Mouse (Mus musculus): ENCODE data around the gene Lpp.

- TF ChIP-seq CTCF (IDR thresholded peaks at IDR 0.05) (no peak), POLR2A (IDR thresholded peaks at IDR 0.05; ENCODE audit: insufficient read depth, low read depth, low read length) (no peak), EP300 (IDR thresholded peaks at IDR 0.05; ENCODE audit: insufficient read depth, low read depth, low read length) (no peak)
Measured at GRCm38 (mm10) chr16:24396504-24396903, 3.2 kb downstream of the Lpp start.
